Mouse (Mus musculus): ENCODE measurements around the gene Pbx3.

The Pbx3 gene

GRCm38 (mm10) chr2:34225470-34225869 is 147.5 kb downstream of the Pbx3 start:
- DNase-seq (ENCODE audit: extremely low spot score): no peak

DNA sequence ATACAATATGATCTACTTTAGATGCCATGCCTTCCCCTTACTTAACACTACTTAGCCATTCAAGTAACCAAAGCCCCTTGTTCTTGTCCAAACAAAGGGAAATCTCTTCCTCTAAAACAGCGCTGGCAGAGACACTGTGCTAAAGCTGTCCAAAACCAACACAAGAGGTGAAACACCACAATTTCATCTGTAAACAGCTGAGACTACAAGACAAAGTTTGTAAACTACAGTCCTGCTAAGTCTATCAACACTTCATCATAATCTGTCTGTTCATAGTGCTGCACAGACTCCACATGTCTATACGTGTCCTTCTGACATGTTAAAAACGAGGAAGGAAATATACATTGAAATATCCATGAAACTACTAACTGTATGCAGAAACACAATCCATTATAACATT is 151.5 kb downstream of the Pbx3 start:
- DNase-seq (ENCODE audit: extremely low spot score): no peak

- DNase-seq (ENCODE audit: extremely low spot score): no peak
Observed at GRCm38 (mm10) chr2:34219150-34219549, 153.8 kb downstream of the Pbx3 start.

GRCm38 (mm10) chr2:34217596-34217995 is 155.3 kb downstream of the Pbx3 start:
- DNase-seq (ENCODE audit: extremely low spot score): no peak

DNA sequence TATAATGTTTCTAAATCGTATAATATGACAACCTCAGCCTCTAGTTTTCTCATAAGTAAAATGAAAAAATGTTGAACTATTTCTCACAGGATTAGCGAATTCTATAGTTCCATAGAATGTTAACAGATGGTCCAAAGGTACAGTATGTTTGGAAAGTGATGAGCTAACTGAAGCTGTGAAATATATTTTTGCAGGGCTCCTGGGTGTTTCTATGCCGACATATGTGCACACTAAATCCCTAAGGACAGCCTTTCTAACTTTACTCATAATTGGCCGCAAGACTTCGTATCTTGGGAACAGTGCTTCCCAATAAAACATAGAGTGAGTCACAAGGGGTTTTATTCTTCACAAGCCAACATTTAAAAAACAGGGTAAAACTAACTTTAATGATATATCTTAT is 157.4 kb downstream of the Pbx3 start:
- DNase-seq (ENCODE audit: extremely low spot score): no peak

DNA sequence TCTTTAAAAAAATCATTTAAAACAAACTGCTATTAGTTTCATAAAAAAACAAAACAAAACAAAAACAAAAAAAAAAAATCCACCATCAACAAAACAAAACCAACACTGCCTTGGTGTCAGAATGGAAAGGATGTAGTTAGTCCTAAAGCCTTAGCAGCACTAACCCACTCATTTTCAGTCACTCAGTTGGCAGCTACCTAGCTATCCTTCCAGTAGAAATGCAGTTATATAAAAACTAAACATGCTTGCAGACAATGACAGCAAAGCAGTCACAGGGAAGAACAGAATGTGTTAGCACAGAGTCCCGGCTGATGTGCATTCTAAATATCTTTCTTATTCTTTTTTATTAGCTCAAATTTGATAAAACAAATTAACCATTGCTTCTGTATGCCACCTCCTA is 160.5 kb downstream of the Pbx3 start:
- no peak for DNase-seq (ENCODE audit: extremely low spot score)

- no peak for DNase-seq (ENCODE audit: extremely low spot score)
Observed at GRCm38 (mm10) chr2:34204797-34205196, 168.1 kb downstream of the Pbx3 start.

DNA sequence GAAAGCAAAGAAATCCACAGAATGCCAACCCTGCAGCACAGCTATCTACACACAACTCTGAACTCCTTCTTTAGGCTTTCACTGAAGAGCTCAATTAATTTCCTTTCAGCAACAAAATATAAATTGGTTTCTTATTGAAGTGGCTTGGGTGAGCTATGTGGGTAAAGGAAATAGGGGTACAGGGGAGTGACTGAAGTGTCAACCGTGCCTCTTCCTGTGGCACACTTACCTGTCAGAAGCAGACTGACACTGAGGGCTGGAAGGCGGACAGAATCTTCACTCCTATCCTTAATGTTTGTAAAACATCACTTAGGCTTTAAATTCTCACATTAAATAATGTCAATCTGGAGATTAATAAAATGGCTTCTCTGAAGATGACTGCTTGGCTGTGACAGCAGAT is 168.6 kb downstream of the Pbx3 start:
- DNase-seq (ENCODE audit: extremely low spot score): no peak

- DNase-seq (ENCODE audit: extremely low spot score): no peak
Observed at GRCm38 (mm10) chr2:34193870-34194820, 178.8 kb downstream of the Pbx3 start.

- DNase-seq (ENCODE audit: extremely low spot score): no peak
Observed at GRCm38 (mm10) chr2:34193276-34193675, 179.7 kb downstream of the Pbx3 start.

- no peak for DNase-seq (ENCODE audit: extremely low spot score)
Observed at GRCm38 (mm10) chr2:34187366-34187765, 185.6 kb downstream of the Pbx3 start.

GRCm38 (mm10) chr2:34181600-34181999 is 191.3 kb downstream of the Pbx3 start:
- DNase-seq (ENCODE audit: extremely low spot score): no peak

GRCm38 (mm10) chr2:34179299-34179698 is 193.6 kb downstream of the Pbx3 start:
- no peak for DNase-seq (ENCODE audit: extremely low spot score)

GRCm38 (mm10) chr2:34178653-34179052 is 194.3 kb downstream of the Pbx3 start:
- no peak for DNase-seq (ENCODE audit: extremely low spot score)

GRCm38 (mm10) chr2:34170424-34170823 is 202.5 kb downstream of the Pbx3 start:
- no peak for DNase-seq (ENCODE audit: extremely low spot score)

DNA sequence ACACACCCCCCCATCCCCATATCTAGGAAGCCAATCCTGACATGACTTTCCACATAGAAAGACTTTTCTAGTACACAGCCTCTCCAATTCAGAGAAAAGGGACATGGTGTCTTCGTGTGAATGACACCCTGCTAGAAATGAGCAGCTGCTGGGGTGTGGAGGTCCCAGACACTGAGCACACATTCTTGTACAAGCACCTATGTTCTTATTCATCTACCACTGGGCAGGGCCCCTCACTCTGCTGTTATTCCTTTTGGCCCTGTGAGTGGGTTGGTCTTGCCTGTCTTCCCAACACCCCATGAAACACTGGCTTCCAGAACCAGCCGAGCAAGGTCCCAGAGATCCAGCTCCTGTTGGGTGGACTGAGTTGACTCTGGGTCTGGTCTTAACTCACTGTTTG is 203.3 kb downstream of the Pbx3 start:
- DNase-seq (ENCODE audit: extremely low spot score): no peak

GRCm38 (mm10) chr2:34168191-34168590 is 204.8 kb downstream of the Pbx3 start:
- DNase-seq (ENCODE audit: extremely low spot score): no peak

- no peak for DNase-seq (ENCODE audit: extremely low spot score)
Observed at GRCm38 (mm10) chr2:34162484-34162883, 210.5 kb downstream of the Pbx3 start.

GRCm38 (mm10) chr2:34157746-34158145 is 215.2 kb downstream of the Pbx3 start:
- no peak for DNase-seq (ENCODE audit: extremely low spot score)

DNA sequence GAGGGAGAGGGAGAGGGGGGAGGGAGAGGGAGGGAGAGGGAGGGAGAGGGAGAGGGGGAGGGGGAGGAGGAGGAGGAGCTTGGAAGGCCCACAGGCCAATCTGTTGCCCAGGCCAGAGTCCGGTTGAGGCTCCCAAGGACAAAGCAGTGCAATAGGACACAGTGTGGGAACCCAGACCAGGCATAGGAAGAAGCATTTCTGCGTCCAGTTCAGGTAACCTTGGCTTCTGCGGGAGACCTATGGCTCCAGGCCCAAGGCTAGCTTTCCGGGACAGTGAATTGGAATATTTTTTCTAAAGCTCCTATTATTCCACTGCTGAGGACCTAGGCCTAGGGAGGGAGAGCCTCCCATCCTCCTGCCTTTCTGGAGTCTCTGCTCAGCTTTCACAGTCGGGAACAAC is 218.1 kb downstream of the Pbx3 start:
- DNase-seq (ENCODE audit: extremely low spot score): no peak

DNA sequence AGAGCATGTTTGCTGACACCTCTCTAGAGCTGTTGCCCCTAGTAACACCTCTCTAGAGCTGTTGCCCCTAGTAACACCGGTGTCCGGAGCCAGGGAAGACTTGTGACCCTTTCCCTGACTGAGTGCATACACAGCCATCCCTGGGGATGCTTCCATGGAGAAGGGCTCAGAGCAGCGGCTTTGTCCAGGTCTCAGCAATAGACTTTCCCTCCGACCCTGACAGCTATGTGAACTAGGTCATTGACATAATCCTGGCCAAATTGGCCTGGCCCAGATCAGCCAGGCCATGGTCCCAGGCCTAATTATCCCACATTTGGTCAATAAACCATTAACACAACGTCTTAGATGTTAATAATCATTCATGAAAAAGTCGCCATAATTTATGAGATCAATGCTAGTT is 219.6 kb downstream of the Pbx3 start:
- no peak for DNase-seq (ENCODE audit: extremely low spot score)

- DNase-seq (ENCODE audit: extremely low spot score): no peak
Observed at GRCm38 (mm10) chr2:34150560-34150959, 222.4 kb downstream of the Pbx3 start.

DNA sequence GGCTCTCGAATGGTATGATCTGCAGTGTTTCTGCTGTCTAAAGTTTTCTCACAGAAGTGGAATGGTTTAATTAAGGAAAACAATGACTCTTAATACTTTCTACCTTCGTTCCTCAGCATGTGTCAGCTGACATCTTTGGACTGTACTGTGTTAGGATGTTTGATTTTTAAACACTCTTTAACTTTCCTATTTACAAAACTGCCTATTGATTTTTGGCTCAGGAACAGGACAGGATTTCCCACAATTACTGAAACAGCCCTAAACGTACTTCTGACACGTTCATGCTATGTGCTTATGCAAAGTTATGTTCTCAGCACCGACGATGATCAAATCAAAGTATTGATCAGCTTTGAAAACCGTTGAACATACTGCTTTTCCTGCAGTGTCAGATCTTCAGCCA is 224.7 kb downstream of the Pbx3 start:
- no peak for DNase-seq (ENCODE audit: extremely low spot score)

DNA sequence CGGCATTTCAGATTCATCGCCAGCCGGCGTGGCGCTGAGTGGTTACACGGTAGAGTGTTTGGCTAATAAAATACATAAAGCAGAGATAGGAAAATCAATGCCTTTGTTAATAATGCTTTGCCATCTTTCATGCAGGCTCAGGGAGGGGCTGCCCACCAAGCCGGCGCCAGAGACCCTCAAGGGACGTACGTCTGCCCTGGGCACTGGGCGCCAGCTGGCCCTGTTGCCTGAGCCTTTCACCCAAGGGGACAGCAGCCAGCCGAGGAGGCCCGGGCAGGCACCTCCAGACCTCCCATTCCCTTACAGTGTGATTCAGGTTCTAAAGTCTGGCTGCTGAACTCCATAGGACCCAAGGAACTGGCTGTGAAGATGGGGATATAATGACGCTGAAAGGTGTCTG is 225.5 kb downstream of the Pbx3 start:
- no peak for DNase-seq (ENCODE audit: extremely low spot score)
